ENCODE assay signal across 29 mouse cellular contexts in genomic region chr9:102015516-102015915, GRCm38 (mm10).
DNase-seq lines count a peak whose midpoint lies in the region; ATAC-seq and TF ChIP-seq lines count a peak whose summit lies in the region.
"Had no signal": no experiment of that assay in that cellular context is flagged by ENCODE, and none has a peak within 500 bp of the region (broad histone marks: within the 10 kb centered on the region; RNA-seq: fewer than 3 reads in every experiment).

No protein-coding gene starts in this region.

- peaks cover 6% of the 10 kb centered on the region; the same call in 1 of the 2 replicates for H3K9me3 ChIP-seq in heart, embryonic 12.5 days (replicated peaks)
- H3K9me3 ChIP-seq: forebrain, embryonic 15.5 days had no signal

- peak; percentile 88 for DNase-seq in heart, adult 11 months
- DNase-seq in liver, adult 2 months (ENCODE audit: extremely low read depth, low read depth, low spot score) = peak; percentile 32
- DNase-seq in liver = no peak
- DNase-seq in brain, adult 2 months (ENCODE audit: low read depth, low spot score) = peak; percentile 43
- peak; percentile 50 to 61 for DNase-seq in heart, postnatal 10 days
- no peak for DNase-seq in B cell, adult 2 months
- DNase-seq: adrenal gland, adult 2 months; adrenal gland, postnatal 14 days; cerebellum, adult 11-12 months; cerebellum, adult 8-10 months; cerebellum, postnatal 10 days; cerebellum, postnatal 36 days; embryo, embryonic 11 days; gastrocnemius, postnatal 25 days had no signal

- no peak for TF ChIP-seq POLR2A in liver, adult 2 months (IDR thresholded peaks at IDR 0.05; ENCODE audit: extremely low read depth, insufficient read depth, low read length)

- no peak for ATAC-seq in heart, embryonic 12.5 days (ENCODE audit: insufficient number of reproducible peaks, low FRiP score)
- ATAC-seq in activated CD4-positive, CD25-positive, alpha-beta regulatory T cell, adult 4 months = no peak
- ATAC-seq: forebrain, embryonic 15.5 days; hindbrain, postnatal 0 days; inflammation-experienced regulatory T-cells, adult 6 months; intestine, embryonic 16.5 days; Patski had no signal

- no peaks in the 10 kb centered on the region for H3K79me2 ChIP-seq in liver, adult 2 months (ENCODE audit: control insufficient read depth, insufficient read depth, low read length)

- no peak overlapping the region for H3K4me3 ChIP-seq in heart, embryonic 12.5 days
- H3K4me3 ChIP-seq in liver, adult 2 months (ENCODE audit: insufficient read depth, low read depth, low read length) = no peak overlapping the region
- H3K4me3 ChIP-seq: embryonic facial prominence, embryonic 10.5 days; embryonic facial prominence, embryonic 13.5 days; erythroblast, embryonic 14.5 days; forebrain, embryonic 12.5 days; forebrain, embryonic 15.5 days; heart, embryonic 13.5 days had no signal

- intact Hi-C loops in heart, postnatal 10 days (cut with DNase I) = no loop called here

- H3K27me3 ChIP-seq in heart, embryonic 12.5 days (replicated peaks) = 0 out of 2 replicates have a peak, but pooled peaks cover 2% of the 10 kb centered on the region
- H3K27me3 ChIP-seq in liver, adult 2 months (ENCODE audit: control insufficient read depth, insufficient read depth, low read length) = no peaks in the 10 kb centered on the region
- H3K27me3 ChIP-seq: CH12.LX; embryonic facial prominence, embryonic 13.5 days; forebrain, embryonic 12.5 days; forebrain, embryonic 15.5 days; Patski had no signal

- no peaks in the 10 kb centered on the region for H3K4me1 ChIP-seq in heart, embryonic 12.5 days (replicated peaks)
- no peaks in the 10 kb centered on the region for H3K4me1 ChIP-seq in liver, adult 2 months (ENCODE audit: control insufficient read depth, insufficient read depth, low read length)
- H3K4me1 ChIP-seq: embryonic facial prominence, embryonic 10.5 days; embryonic facial prominence, embryonic 13.5 days; forebrain, embryonic 12.5 days; forebrain, embryonic 15.5 days; heart, embryonic 13.5 days had no signal

- TF ChIP-seq CTCF in liver, adult 2 months (IDR thresholded peaks at IDR 0.05; ENCODE audit: low read depth, low read length) = no peak

- no peaks in the 10 kb centered on the region for H3K36me3 ChIP-seq in heart, embryonic 12.5 days
- H3K36me3 ChIP-seq in liver, adult 2 months (ENCODE audit: control insufficient read depth, insufficient read depth, low read length) = no peaks in the 10 kb centered on the region
- H3K36me3 ChIP-seq: embryonic facial prominence, embryonic 13.5 days; forebrain, embryonic 15.5 days; G1E; heart, embryonic 13.5 days had no signal

- H3K9ac ChIP-seq in heart, embryonic 12.5 days = no peak overlapping the region
- no peak overlapping the region for H3K9ac ChIP-seq in liver, adult 2 months (ENCODE audit: low read depth, low read length)
- H3K9ac ChIP-seq: embryonic facial prominence, embryonic 13.5 days; forebrain, embryonic 12.5 days; forebrain, embryonic 15.5 days; heart, embryonic 13.5 days; hindbrain, embryonic 14.5 days had no signal

- H3K27ac ChIP-seq in heart, embryonic 12.5 days (ENCODE audit: poor library complexity, severe bottlenecking) = no peak overlapping the region
- no peak overlapping the region for H3K27ac ChIP-seq in liver, adult 2 months (replicated peaks; ENCODE audit: insufficient read depth, low read depth, low read length)
- H3K27ac ChIP-seq: embryonic facial prominence, embryonic 10.5 days; embryonic facial prominence, embryonic 13.5 days; forebrain, embryonic 12.5 days; forebrain, embryonic 15.5 days; heart, embryonic 13.5 days; hindbrain, embryonic 14.5 days; hindbrain, postnatal 0 days had no signal

- H3K4me2 ChIP-seq in heart, embryonic 12.5 days = no peak overlapping the region
- H3K4me2 ChIP-seq: embryonic facial prominence, embryonic 13.5 days; forebrain, embryonic 12.5 days; forebrain, embryonic 15.5 days; heart, embryonic 13.5 days; hindbrain, embryonic 14.5 days had no signal

Comparison
In these comparisons a context has a peak if more than half of its experiments do, and no peak if none do; other contexts are left out.
1. DNase-seq: peak in heart, adult 11 months (single experiment), liver, adult 2 months (single experiment), brain, adult 2 months (single experiment) and heart, postnatal 10 days (2 of 2); none in liver (single experiment) and B cell, adult 2 months (0 of 2).